Mouse (Mus musculus): Measurements from ENCODE around the gene Fam207a.

DNA sequence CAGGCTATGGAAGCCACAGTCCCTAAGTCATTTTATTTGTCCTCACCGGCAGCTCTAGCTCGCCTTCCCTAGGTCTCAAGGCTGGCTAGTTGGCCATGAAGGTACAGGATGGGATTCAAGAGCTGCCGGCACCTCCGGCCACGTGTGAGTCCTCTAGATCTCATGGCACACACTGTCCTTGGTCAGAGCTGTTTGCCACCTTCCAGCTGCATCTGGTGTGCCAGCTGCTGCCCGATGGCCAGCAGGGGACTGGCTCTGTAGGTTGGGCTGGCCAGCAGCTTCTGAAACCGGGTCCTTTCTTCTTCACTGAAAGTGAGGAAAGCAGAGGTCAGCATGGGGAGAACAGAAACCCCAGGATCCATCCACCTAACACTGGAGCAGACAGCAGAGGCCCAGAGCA is 27.4 kb downstream of the Fam207a start:
- TF ChIP-seq GATA1 (IDR thresholded peaks at IDR 0.05; ENCODE audit: low read length), result no peak
- TF ChIP-seq TAL1 (IDR thresholded peaks at IDR 0.05; ENCODE audit: low read length), result no peak
